In genomic region chr13:78197286-78197818, GRCm38 (mm10) we compare ENCODE assay signal across 9 mouse cellular contexts. TPM values are rescaled to one million over a fixed set of nuclear protein-coding genes. Genes with fewer than 3 reads are reported as not detected.
A peak's percentile ranks its signal among the peaks of the same experiment; 100 is the strongest.
DNase-seq lines count a peak whose midpoint lies in the region; ATAC-seq and TF ChIP-seq lines count a peak whose summit lies in the region.
"Had no signal": no experiment of that assay in that cellular context is flagged by ENCODE, and none has a peak within 500 bp of the region (broad histone marks: within the 10 kb centered on the region; RNA-seq: fewer than 3 reads in every experiment).

No protein-coding gene starts in this region.

- H3K9me3 ChIP-seq in heart, embryonic 10.5 days, result no peaks in the 10 kb centered on the region
- no peaks in the 10 kb centered on the region for H3K9me3 ChIP-seq in limb, embryonic 14.5 days (ENCODE audit: control insufficient read depth, low read length)

- 1% methylated on average over 9 of the region's 9 CpGs for WGBS in heart, embryonic 10.5 days
- under 1% methylated on average over 9 of the region's 9 CpGs for WGBS in limb, embryonic 14.5 days

- intact Hi-C loops in heart, postnatal 10 days (cut with DNase I), result loop anchor here (10.0 kb wide), 1 partner anchor 1083 kb away; no protein-coding TSS in a partner anchor

- peaks cover 23% of the 10 kb centered on the region for H3K4me1 ChIP-seq in heart, embryonic 10.5 days
- peaks cover 10% of the 10 kb centered on the region; the same call in 1 of the 2 replicates for H3K4me1 ChIP-seq in limb, embryonic 14.5 days (ENCODE audit: control insufficient read depth, insufficient read depth, low read length)

- TF ChIP-seq POLR2A in limb, embryonic 14.5 days (IDR thresholded peaks at IDR 0.05; ENCODE audit: borderline replicate concordance, extremely low read depth, insufficient read depth, insufficient read length), result no peak

- H3K27ac ChIP-seq in heart, embryonic 10.5 days, result peak overlapping the region; percentile 95
- H3K27ac ChIP-seq in limb, embryonic 14.5 days (replicated peaks; ENCODE audit: low read depth, low read length), result no peak overlapping the region
- H3K27ac ChIP-seq: liver, embryonic 14.5 days had no signal

- peak overlapping the region; percentile 88 for H3K4me3 ChIP-seq in heart, embryonic 10.5 days
- H3K4me3 ChIP-seq in limb, embryonic 14.5 days (replicated peaks; ENCODE audit: low read length), result peak overlapping the region; percentile 60

- peak overlapping the region; percentile 91 for H3K4me2 ChIP-seq in limb, embryonic 14.5 days (replicated peaks; ENCODE audit: low read depth, low read length, severe bottlenecking)

- DNase-seq in heart, embryonic 10.5 days (ENCODE audit: low spot score), result no peak
- no peak for DNase-seq in heart, postnatal 10 days
- peak; percentile 28 to 34 for DNase-seq in right cerebral cortex, postnatal 10 days (ENCODE audit: low spot score in 2 of 2)
- DNase-seq in right cerebral cortex, postnatal 4 days, result no peak
- no peak for DNase-seq in limb, embryonic 14.5 days (ENCODE audit: low spot score)
- DNase-seq in frontal cortex, adult 2 months (ENCODE audit: extremely low spot score in 1 of 2, low spot score in 1 of 2), result no peak
- DNase-seq in urinary bladder, postnatal 14 days (ENCODE audit: low spot score), result no peak
- DNase-seq in gastrocnemius, postnatal 25 days, result no peak

- peak overlapping the region; percentile 68 for H3K9ac ChIP-seq in limb, embryonic 14.5 days (ENCODE audit: low read depth, low read length, severe bottlenecking)
- H3K9ac ChIP-seq: liver, embryonic 14.5 days had no signal

- H3K36me3 ChIP-seq in heart, embryonic 10.5 days, result 0 out of 2 replicates have a peak, but pooled peaks cover 9% of the 10 kb centered on the region
- no peaks in the 10 kb centered on the region for H3K36me3 ChIP-seq in limb, embryonic 14.5 days (ENCODE audit: control insufficient read depth, insufficient read depth, low read length)

- H3K27me3 ChIP-seq in heart, embryonic 10.5 days (ENCODE audit: insufficient read depth, poor library complexity, severe bottlenecking), result peaks cover 40% of the 10 kb centered on the region
- H3K27me3 ChIP-seq in limb, embryonic 14.5 days (ENCODE audit: control insufficient read depth, insufficient read depth, low read length), result peaks cover 75% of the 10 kb centered on the region

- ATAC-seq in limb, embryonic 14.5 days (ENCODE audit: low FRiP score, low read depth), result no peak

RNA-seq across cellular contexts. Expression of gene Nr2f1, which starts 2.2 kb away (rescaled TPM):
- polyA plus RNA-seq in heart, embryonic 10.5 days (2016; fragmentation: Nextera tagmentation; extraction: Ambion mirVana), result 6.0 and 13.8 TPM in 2 replicates
- total RNA-seq in heart, postnatal 10 days (2021), result 1 to 10 TPM; 6.2 to 6.7 TPM
- polyA plus RNA-seq in limb, embryonic 14.5 days (2012; rRNA removed), result 16.6 and 26.6 TPM in 2 replicates
- 1.6 and 2.1 TPM in 2 replicates for polyA plus RNA-seq in limb, embryonic 14.5 days (2014; fragmentation: Nextera tagmentation; extraction: Ambion mirVana)
- 115 and 123 TPM in 2 replicates for polyA plus RNA-seq in frontal cortex, adult 2 months (2012; rRNA removed)
- total RNA-seq in gastrocnemius, postnatal 25 days (2021), result under 1 TPM; 0.80 to 0.95 TPM

Comparison
In these comparisons a context has a peak if more than half of its experiments do, and no peak if none do; other contexts are left out.
1. DNase-seq: peak in right cerebral cortex, postnatal 10 days (2 of 2); none in heart, embryonic 10.5 days (single experiment), heart, postnatal 10 days (0 of 2), right cerebral cortex, postnatal 4 days (single experiment), limb, embryonic 14.5 days (single experiment), frontal cortex, adult 2 months (0 of 2), urinary bladder, postnatal 14 days (single experiment) and gastrocnemius, postnatal 25 days (single experiment).